Mouse (Mus musculus) E14TG2a.4 (cell line): ENCODE measurements around the gene Crybg1.

Experiments used
- H3K27me3 ChIP-seq: 2 replicates; pipeline ENCODE4 v1.6.1; 2014; ENCODE audit warnings: low read length, control low read depth; ENCODE audit not compliant: insufficient read depth
- H3K36me3 ChIP-seq: 2 replicates; pipeline ENCODE4 v1.6.1; 2014; ENCODE audit warnings: low read length, control low read depth; ENCODE audit not compliant: insufficient read depth
- H3K4me1 ChIP-seq: replicated peaks from 2 replicates; pipeline ENCODE4 v1.6.1; 2014; ENCODE audit warnings: low read depth, low read length, control low read depth
- H3K4me3 ChIP-seq: replicated peaks from 2 replicates; pipeline ENCODE4 v1.5.1; 2014; ENCODE audit warnings: mild to moderate bottlenecking, low read length
- H3K9me3 ChIP-seq: 2 replicates; pipeline ENCODE4 v1.6.1; 2014; ENCODE audit warnings: low read length, control low read depth
- CTCF ChIP-seq: conservative IDR thresholded peaks from 2 replicates; pipeline ENCODE4 v1.5.1; 2014; ENCODE audit warnings: low read length
- NANOG ChIP-seq: IDR thresholded peaks from 2 replicates; pipeline ENCODE4 v1.6.1; 2014; ENCODE audit warnings: borderline replicate concordance, low read length, mixed read lengths
- POU5F1 ChIP-seq: IDR thresholded peaks from 2 replicates; pipeline ENCODE4 v1.6.1; 2014; ENCODE audit warnings: low read length, borderline replicate concordance

Gene Crybg1

GRCm38 (mm10) chr10:44006815-44007214 lies 141.8 kb downstream of the Crybg1 start:
- Histone ChIP-seq H3K36me3 (no peaks in the 10 kb centered on the region), H3K27me3 (peaks cover 77% of the 10 kb centered on the region), H3K4me1 (peaks cover 12% of the 10 kb centered on the region), H3K4me3 (no peak overlapping the region), H3K9me3 (no peaks in the 10 kb centered on the region)
- no peak for TF ChIP-seq POU5F1
- no peak for TF ChIP-seq CTCF
- no peak for TF ChIP-seq NANOG

- H3K4me1 ChIP-seq = peaks cover 12% of the 10 kb centered on the region
- H3K27me3 ChIP-seq = peaks cover 79% of the 10 kb centered on the region
- H3K9me3 ChIP-seq = no peaks in the 10 kb centered on the region
- no peaks in the 10 kb centered on the region for H3K36me3 ChIP-seq
- H3K4me3 ChIP-seq = peak overlapping the region; percentile 79
- no peak for TF ChIP-seq CTCF
- no peak for TF ChIP-seq NANOG
- TF ChIP-seq POU5F1 = no peak
These were observed 142.7 kb downstream of the Crybg1 start for GRCm38 (mm10) chr10:44005677-44006641.

GRCm38 (mm10) chr10:44004221-44004751 lies 144.4 kb downstream of the Crybg1 start:
- H3K4me3 ChIP-seq = peak overlapping the region; percentile 76
- peaks cover 12% of the 10 kb centered on the region for H3K4me1 ChIP-seq
- no peak for TF ChIP-seq NANOG
- no peaks in the 10 kb centered on the region for H3K9me3 ChIP-seq
- H3K36me3 ChIP-seq = no peaks in the 10 kb centered on the region
- H3K27me3 ChIP-seq = peaks cover 89% of the 10 kb centered on the region

- H3K36me3 ChIP-seq = no peaks in the 10 kb centered on the region
- peak overlapping the region; percentile 76 for H3K4me3 ChIP-seq
- peaks cover 16% of the 10 kb centered on the region for H3K4me1 ChIP-seq
- H3K27me3 ChIP-seq = peaks cover 91% of the 10 kb centered on the region
- no peaks in the 10 kb centered on the region for H3K9me3 ChIP-seq
- TF ChIP-seq NANOG (no peak), POU5F1 (no peak)
These were observed 145.0 kb downstream of the Crybg1 start for GRCm38 (mm10) chr10:44003551-44004151.

- Histone ChIP-seq H3K4me1 (peaks cover 21% of the 10 kb centered on the region), H3K27me3 (peaks cover 91% of the 10 kb centered on the region), H3K9me3 (no peaks in the 10 kb centered on the region), H3K36me3 (no peaks in the 10 kb centered on the region), H3K4me3 (peak overlapping the region; percentile 76)
- TF ChIP-seq NANOG = no peak
- TF ChIP-seq CTCF = no peak
- no peak for TF ChIP-seq POU5F1
These were observed 145.6 kb downstream of the Crybg1 start for GRCm38 (mm10) chr10:44002995-44003524.

GRCm38 (mm10) chr10:44002004-44002940 lies 146.4 kb downstream of the Crybg1 start:
- no peaks in the 10 kb centered on the region for H3K9me3 ChIP-seq
- peaks cover 91% of the 10 kb centered on the region for H3K27me3 ChIP-seq
- no peak overlapping the region for H3K4me3 ChIP-seq
- TF ChIP-seq POU5F1 (no peak), CTCF (peak; percentile 66)
- H3K4me1 ChIP-seq = peaks cover 24% of the 10 kb centered on the region
- H3K36me3 ChIP-seq = no peaks in the 10 kb centered on the region

- H3K27me3 ChIP-seq = peaks cover 78% of the 10 kb centered on the region
- no peaks in the 10 kb centered on the region for H3K36me3 ChIP-seq
- H3K9me3 ChIP-seq = no peaks in the 10 kb centered on the region
- peaks cover 31% of the 10 kb centered on the region for H3K4me1 ChIP-seq
- no peak for TF ChIP-seq POU5F1
- TF ChIP-seq NANOG = no peak
- no peak for TF ChIP-seq CTCF
- H3K4me3 ChIP-seq = no peak overlapping the region
These were observed 148.3 kb downstream of the Crybg1 start for GRCm38 (mm10) chr10:44000156-44000865.
